Mouse (Mus musculus): Measurements from ENCODE around the gene Ilf2. TPM values are rescaled to one million over a fixed set of nuclear protein-coding genes. Genes with fewer than 3 reads are reported as not detected.

Gene Ilf2
- total and polyA plus RNA-seq, 2 experiments from 2014 or later, result 136 to 182 TPM

DNA sequence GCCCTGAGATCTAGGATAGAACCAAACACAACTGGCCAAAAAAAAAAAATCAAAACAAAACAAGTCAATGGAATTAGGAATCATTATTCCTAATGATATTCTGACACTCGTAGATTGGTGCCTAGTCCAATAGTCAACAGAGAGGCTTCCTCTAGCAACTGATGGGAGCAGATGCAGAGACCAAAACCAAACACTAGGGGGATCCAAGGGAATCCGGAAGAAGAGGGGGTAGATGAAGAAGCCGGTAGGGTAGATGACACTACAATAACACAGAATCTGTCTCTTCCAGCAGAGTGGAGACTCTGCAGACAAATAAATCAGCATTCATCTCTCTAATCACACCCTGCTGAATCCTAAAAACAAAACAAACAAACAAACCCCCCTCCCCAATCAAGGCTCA is 3.7 kb upstream of the Ilf2 start:
- H3K4me2 ChIP-seq (ENCODE audit: low read depth, low read length, poor library complexity, severe bottlenecking), result no peak overlapping the region
- H3K4me3 ChIP-seq (ENCODE audit: low read depth, low read length), result no peak overlapping the region
- 33% methylated on average over 3 of the region's 3 CpGs for WGBS
- no peaks in the 10 kb centered on the region for H3K27me3 ChIP-seq (ENCODE audit: insufficient read depth, low read length)
- ATAC-seq (ENCODE audit: low FRiP score), result no peak
- H3K9me3 ChIP-seq (ENCODE audit: low read length), result no peaks in the 10 kb centered on the region
- no peak for DNase-seq (ENCODE audit: low spot score)
- no peaks in the 10 kb centered on the region for H3K36me3 ChIP-seq (ENCODE audit: insufficient read depth, low read length)
- H3K27ac ChIP-seq (ENCODE audit: low read depth, low read length), result no peak overlapping the region
- TF ChIP-seq CTCF (IDR thresholded peaks at IDR 0.05), result peak; percentile 51
- no peak overlapping the region for H3K9ac ChIP-seq (replicated peaks; ENCODE audit: low read length, poor library complexity, severe bottlenecking)
- H3K4me1 ChIP-seq (ENCODE audit: insufficient read depth, low read length), result no peaks in the 10 kb centered on the region

DNA sequence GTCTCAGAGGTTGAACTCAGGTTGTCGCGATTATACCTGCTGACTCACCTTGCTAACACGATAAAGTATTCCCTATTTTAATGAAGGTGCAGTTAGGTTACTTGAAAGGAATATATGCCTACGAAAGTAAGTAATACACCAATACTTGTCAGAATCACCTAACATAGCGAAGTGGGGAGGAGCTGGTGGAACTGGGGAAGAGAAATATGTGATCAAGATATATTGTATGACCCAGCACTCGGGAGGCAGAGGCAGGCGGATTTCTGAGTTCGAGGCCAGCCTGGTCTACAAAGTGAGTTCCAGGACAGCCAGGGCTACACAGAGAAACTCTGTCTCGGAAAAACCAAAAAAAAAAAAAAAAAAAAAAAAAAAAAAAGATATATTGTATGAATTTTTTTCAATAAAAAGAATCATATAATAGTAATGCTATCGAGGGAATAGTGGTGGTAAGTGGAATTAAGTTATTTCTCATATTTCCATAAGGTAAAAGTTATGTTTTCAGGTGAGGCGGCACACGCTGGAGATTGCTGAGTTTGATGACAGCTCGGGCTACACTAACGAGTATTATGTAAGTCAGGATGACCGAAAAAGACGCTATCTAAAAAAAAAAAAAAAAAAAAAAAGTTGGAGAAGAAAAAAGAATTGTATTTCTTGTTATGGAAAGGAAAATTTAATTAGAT is 635 bp upstream of the Ilf2 start:
- no peaks in the 10 kb centered on the region for H3K4me1 ChIP-seq (ENCODE audit: insufficient read depth, low read length)

DNA sequence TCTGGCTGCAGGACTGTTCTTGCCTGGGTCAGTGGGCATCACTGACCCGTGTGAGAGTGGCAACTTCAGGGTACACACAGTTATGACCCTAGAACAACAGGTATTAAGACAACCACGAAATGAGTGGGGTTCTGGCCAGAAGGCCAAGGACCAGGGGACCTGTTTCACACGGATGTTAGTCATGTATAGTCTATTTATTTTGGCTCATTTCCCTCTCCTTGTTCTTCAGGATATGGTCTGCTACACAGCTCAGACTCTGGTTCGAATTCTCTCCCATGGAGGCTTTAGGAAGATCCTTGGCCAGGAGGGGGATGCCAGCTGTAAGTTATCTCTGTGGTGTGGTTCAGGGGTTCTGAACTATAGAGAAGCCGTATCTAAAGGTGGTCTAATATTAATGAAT is 11.1 kb downstream of the Ilf2 start:
- H3K27me3 ChIP-seq (ENCODE audit: insufficient read depth, low read length), result no peaks in the 10 kb centered on the region
- TF ChIP-seq CTCF (IDR thresholded peaks at IDR 0.05), result no peak
- peaks cover 47% of the 10 kb centered on the region for H3K36me3 ChIP-seq (ENCODE audit: insufficient read depth, low read length)
- 80% methylated on average over 5 of the region's 5 CpGs for WGBS
- H3K4me2 ChIP-seq (ENCODE audit: low read depth, low read length, poor library complexity, severe bottlenecking), result no peak overlapping the region
- H3K9ac ChIP-seq (replicated peaks; ENCODE audit: low read length, poor library complexity, severe bottlenecking), result no peak overlapping the region
- no peak for DNase-seq (ENCODE audit: low spot score)
- H3K27ac ChIP-seq (ENCODE audit: low read depth, low read length), result no peak overlapping the region
- ATAC-seq (ENCODE audit: low FRiP score), result no peak
- H3K9me3 ChIP-seq (ENCODE audit: low read length), result no peaks in the 10 kb centered on the region
- no peak overlapping the region for H3K4me3 ChIP-seq (ENCODE audit: low read depth, low read length)
- no peaks in the 10 kb centered on the region for H3K4me1 ChIP-seq (ENCODE audit: insufficient read depth, low read length)

More for the DNA sequence above, 635 bp upstream of the Ilf2 start:
- Histone ChIP-seq H3K36me3 (ENCODE audit: insufficient read depth, low read length) (no peaks in the 10 kb centered on the region), H3K27me3 (ENCODE audit: insufficient read depth, low read length) (no peaks in the 10 kb centered on the region), H3K9me3 (ENCODE audit: low read length) (no peaks in the 10 kb centered on the region), H3K9ac (replicated peaks; ENCODE audit: low read length, poor library complexity, severe bottlenecking) (no peak overlapping the region), H3K4me2 (ENCODE audit: low read depth, low read length, poor library complexity, severe bottlenecking) (peak overlapping the region; percentile 29; the same call in 1 of the 2 replicates), H3K4me3 (ENCODE audit: low read depth, low read length) (peak overlapping the region; percentile 91), H3K27ac (ENCODE audit: low read depth, low read length) (no peak overlapping the region)
- no peak for DNase-seq (ENCODE audit: low spot score)
- peak; percentile 24 for ATAC-seq (ENCODE audit: low FRiP score)
- WGBS, result 38% methylated on average over 15 of the region's 16 CpGs
- no peak for TF ChIP-seq CTCF (IDR thresholded peaks at IDR 0.05)

DNA sequence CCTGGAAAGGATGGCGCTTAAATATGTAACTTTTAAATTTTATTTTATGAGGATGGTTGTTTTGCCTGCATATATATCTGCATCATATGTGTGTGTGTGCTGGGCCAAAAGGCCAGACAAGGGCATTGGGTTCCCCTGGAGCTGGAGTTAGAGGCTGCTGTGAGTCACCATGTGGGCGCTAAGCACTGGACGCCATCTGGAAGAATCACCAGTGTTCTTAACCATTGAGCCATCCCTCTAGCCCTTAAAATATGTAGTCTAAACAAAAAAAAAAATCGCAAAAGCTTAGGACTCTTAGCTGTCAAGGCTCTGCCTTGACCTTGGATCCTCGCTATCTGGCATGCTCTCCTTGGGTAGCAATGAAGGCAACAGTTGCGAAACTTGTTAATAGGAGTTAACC is 12.7 kb downstream of the Ilf2 start:
- 89% methylated on average over 6 of the region's 6 CpGs for WGBS
- ATAC-seq (ENCODE audit: low FRiP score) (no peak), DNase-seq (ENCODE audit: low spot score) (no peak)
- Histone ChIP-seq H3K4me2 (ENCODE audit: low read depth, low read length, poor library complexity, severe bottlenecking) (no peak overlapping the region), H3K27me3 (ENCODE audit: insufficient read depth, low read length) (no peaks in the 10 kb centered on the region), H3K4me1 (ENCODE audit: insufficient read depth, low read length) (no peaks in the 10 kb centered on the region), H3K36me3 (ENCODE audit: insufficient read depth, low read length) (peaks cover 37% of the 10 kb centered on the region), H3K9me3 (ENCODE audit: low read length) (no peaks in the 10 kb centered on the region), H3K4me3 (ENCODE audit: low read depth, low read length) (no peak overlapping the region), H3K9ac (replicated peaks; ENCODE audit: low read length, poor library complexity, severe bottlenecking) (no peak overlapping the region), H3K27ac (ENCODE audit: low read depth, low read length) (no peak overlapping the region)
- no peak for TF ChIP-seq CTCF (IDR thresholded peaks at IDR 0.05)

DNA sequence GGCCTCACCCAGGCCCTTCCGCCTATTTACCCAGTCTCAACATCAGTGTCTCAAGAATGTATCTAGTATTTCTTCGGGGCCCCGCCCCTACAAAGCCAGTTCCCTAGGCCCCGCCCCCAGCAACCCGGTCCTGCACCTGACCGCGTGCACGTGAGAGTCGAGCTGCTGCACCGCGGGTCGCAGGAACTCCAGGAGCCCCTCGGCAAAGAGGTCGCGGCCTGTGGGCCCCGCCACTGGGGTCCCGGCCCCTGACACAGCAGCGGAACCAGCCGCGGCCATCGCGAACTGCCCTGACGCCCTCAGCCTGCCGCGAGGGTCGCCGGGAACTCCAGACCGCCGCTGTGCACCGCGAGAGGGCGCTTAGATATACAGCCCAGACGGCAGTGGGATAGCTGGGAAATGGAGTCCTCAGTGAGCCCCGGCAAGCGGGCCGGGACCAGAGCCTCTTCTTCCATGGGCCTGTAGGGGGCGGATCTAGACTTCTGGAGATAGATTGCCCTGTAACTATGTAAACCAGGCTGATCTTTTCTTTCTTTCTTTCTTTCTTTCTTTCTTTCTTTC is 14.8 kb downstream of the Ilf2 start, which contains the start of gene Snapin:
TSS of gene Snapin (minus strand) at position 338 of the 561 bp plus-strand sequence.
- under 1% methylated on average over 36 of the region's 37 CpGs for WGBS
- peak; percentile 95 for ATAC-seq (ENCODE audit: low FRiP score)

DNA sequence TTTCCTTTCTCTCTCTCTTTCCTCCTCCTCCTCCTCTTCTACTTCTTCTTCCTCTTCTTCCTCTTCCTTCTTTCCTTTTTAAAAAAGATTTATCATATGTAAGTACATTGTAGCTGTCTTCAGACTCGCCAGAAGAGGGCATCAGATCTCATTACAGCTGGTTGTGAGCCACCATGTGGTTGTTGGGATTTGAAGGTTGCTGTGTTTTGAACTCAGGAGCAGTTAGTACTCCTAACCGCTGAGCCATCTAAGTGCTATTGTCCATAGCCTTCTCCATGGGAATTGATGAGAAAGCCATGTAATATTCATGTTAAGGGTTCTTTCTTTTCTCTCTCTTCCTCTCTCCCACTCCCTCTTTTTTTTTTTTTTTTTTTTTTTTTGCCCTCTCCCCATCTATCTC is 15.4 kb downstream of the Ilf2 start:
- WGBS, result 40% methylated on average over 2 of the region's 2 CpGs
- Histone ChIP-seq H3K4me3 (ENCODE audit: low read depth, low read length) (no peak overlapping the region), H3K9ac (replicated peaks; ENCODE audit: low read length, poor library complexity, severe bottlenecking) (no peak overlapping the region), H3K27ac (ENCODE audit: low read depth, low read length) (no peak overlapping the region), H3K4me2 (ENCODE audit: low read depth, low read length, poor library complexity, severe bottlenecking) (no peak overlapping the region), H3K4me1 (ENCODE audit: insufficient read depth, low read length) (no peaks in the 10 kb centered on the region), H3K27me3 (ENCODE audit: insufficient read depth, low read length) (no peaks in the 10 kb centered on the region), H3K36me3 (ENCODE audit: insufficient read depth, low read length) (peaks cover 29% of the 10 kb centered on the region), H3K9me3 (ENCODE audit: low read length) (no peaks in the 10 kb centered on the region)
- peak; percentile 58 for TF ChIP-seq CTCF (IDR thresholded peaks at IDR 0.05)
- DNase-seq (ENCODE audit: low spot score) (peak; percentile 33), ATAC-seq (ENCODE audit: low FRiP score) (peak; percentile 41; the same call in 1 of the 2 replicates)

More for the DNA sequence above, 14.8 kb downstream of the Ilf2 start, which contains the start of gene Snapin:
- Histone ChIP-seq H3K4me3 (ENCODE audit: low read depth, low read length) (peak within 1 kb of the TSS; percentile 74), H3K4me2 (ENCODE audit: low read depth, low read length, poor library complexity, severe bottlenecking) (peak within 1 kb of the TSS; percentile 64), H3K27me3 (ENCODE audit: insufficient read depth, low read length) (no peaks in the 10 kb centered on the region), H3K36me3 (ENCODE audit: insufficient read depth, low read length) (peaks cover 32% of the 10 kb centered on the region), H3K27ac (ENCODE audit: low read depth, low read length) (peak within 1 kb of the TSS; percentile 80), H3K4me1 (ENCODE audit: insufficient read depth, low read length) (no peaks in the 10 kb centered on the region), H3K9me3 (ENCODE audit: low read length) (no peaks in the 10 kb centered on the region), H3K9ac (replicated peaks; ENCODE audit: low read length, poor library complexity, severe bottlenecking) (peak within 1 kb of the TSS; percentile 86)
- peak; percentile 88 for TF ChIP-seq CTCF (IDR thresholded peaks at IDR 0.05)
- peak; percentile 97 for DNase-seq (ENCODE audit: low spot score)

Measured in midbrain, postnatal 0 days (tissue).